Mouse (Mus musculus) intestine, embryonic 16.5 days (tissue): ENCODE measurements at regions not wholly inside any gene's neighbourhood (a gene's known extent, or its start where the extent isn't known, plus 50 kb on each side); places are given as distances from the start of the nearest gene placed in this dataset.
A peak's percentile ranks its signal among the peaks of the same experiment; 100 is the strongest.

Experiments used
- ATAC-seq: fragments of 200-750 bp; cut with Nextera tagmentation; 2 replicates; pipeline ENCODE4 v1.8.0; 2017; ENCODE audit warnings: moderate TSS enrichment, moderate library complexity
- H3K27ac ChIP-seq: fragments of 300-500 bp; sonication (generic); 2 replicates; pipeline ENCODE4 v1.5.1; 2014; ENCODE audit warnings: mild to moderate bottlenecking, low read length
- H3K27me3 ChIP-seq: fragments of 300-500 bp; sonication (generic); replicated peaks from 2 replicates; pipeline ENCODE4 v1.6.1; 2014; ENCODE audit warnings: low read length, control low read depth, mixed read lengths; ENCODE audit not compliant: control insufficient read depth, insufficient read depth
- H3K36me3 ChIP-seq: fragments of 300-500 bp; sonication (generic); 2 replicates; pipeline ENCODE4 v1.6.1; 2014; ENCODE audit warnings: low read length, control low read depth; ENCODE audit not compliant: control insufficient read depth, insufficient read depth
- H3K4me1 ChIP-seq: fragments of 300-500 bp; sonication (generic); 2 replicates; pipeline ENCODE4 v1.6.1; 2014; ENCODE audit warnings: low read length, control low read depth, mixed read lengths; ENCODE audit not compliant: control insufficient read depth, insufficient read depth
- H3K4me2 ChIP-seq: fragments of 300-500 bp; sonication (generic); 2 replicates; pipeline ENCODE4 v1.6.1; 2014; ENCODE audit warnings: low read depth, low read length, control low read depth
- H3K4me3 ChIP-seq: fragments of 300-500 bp; sonication (generic); 2 replicates; pipeline ENCODE4 v1.5.1; 2014; ENCODE audit warnings: mild to moderate bottlenecking, low read length
- H3K9ac ChIP-seq: fragments of 300-500 bp; sonication (generic); 2 replicates; pipeline ENCODE4 v1.6.1; 2014; ENCODE audit warnings: low read depth, low read length
- H3K9me3 ChIP-seq: fragments of 300-500 bp; sonication (generic); 2 replicates; pipeline ENCODE4 v1.6.1; 2016; ENCODE audit warnings: low read length, control low read depth; ENCODE audit not compliant: control insufficient read depth
- WGBS: fragments of 180-500 bp; shearing (Covaris S2); extraction: QIAGEN DNeasy Blood & Tissue Kit; methylation state at CpG from one replicate; pipeline ENCODE4 v1.1.7; 2014; 5-methylcytosine and 5-hydroxymethylcytosine counted together

- Histone ChIP-seq H3K4me2 (no peak overlapping the region), H3K27ac (no peak overlapping the region), H3K36me3 (no peaks in the 10 kb centered on the region), H3K27me3 (no peaks in the 10 kb centered on the region), H3K4me1 (no peaks in the 10 kb centered on the region), H3K9ac (no peak overlapping the region), H3K4me3 (no peak overlapping the region), H3K9me3 (no peaks in the 10 kb centered on the region)
- ATAC-seq = no peak
- 80% methylated on average over 4 of the region's 4 CpGs for WGBS
These were observed 1227.5 kb upstream of the A1bg start for GRCm38 (mm10) chr15:62150296-62150695.

GRCm38 (mm10) chr15:62148680-62149237 lies 1225.9 kb upstream of the A1bg start:
- H3K9me3 ChIP-seq = no peaks in the 10 kb centered on the region
- ATAC-seq = no peak
- no peaks in the 10 kb centered on the region for H3K4me1 ChIP-seq
- WGBS = 79% methylated on average over 10 of the region's 10 CpGs
- H3K4me3 ChIP-seq = no peak overlapping the region
- H3K27ac ChIP-seq = no peak overlapping the region
- H3K4me2 ChIP-seq = no peak overlapping the region
- no peaks in the 10 kb centered on the region for H3K27me3 ChIP-seq
- H3K9ac ChIP-seq = no peak overlapping the region
- no peaks in the 10 kb centered on the region for H3K36me3 ChIP-seq

GRCm38 (mm10) chr15:62147343-62147953 lies 1224.6 kb upstream of the A1bg start:
- Histone ChIP-seq H3K27me3 (no peaks in the 10 kb centered on the region), H3K9ac (no peak overlapping the region), H3K4me1 (no peaks in the 10 kb centered on the region), H3K36me3 (no peaks in the 10 kb centered on the region), H3K27ac (no peak overlapping the region), H3K9me3 (no peaks in the 10 kb centered on the region), H3K4me3 (no peak overlapping the region), H3K4me2 (no peak overlapping the region)
- ATAC-seq = no peak
- WGBS = 44% methylated on average over 5 of the region's 5 CpGs

- no peaks in the 10 kb centered on the region for H3K4me1 ChIP-seq
- H3K36me3 ChIP-seq = no peaks in the 10 kb centered on the region
- 86% methylated on average over 4 of the region's 4 CpGs for WGBS
- H3K9ac ChIP-seq = no peak overlapping the region
- no peak for ATAC-seq
- H3K4me3 ChIP-seq = no peak overlapping the region
- no peak overlapping the region for H3K27ac ChIP-seq
- H3K9me3 ChIP-seq = no peaks in the 10 kb centered on the region
- H3K27me3 ChIP-seq = no peaks in the 10 kb centered on the region
- no peak overlapping the region for H3K4me2 ChIP-seq
These were observed 1223.0 kb upstream of the A1bg start for GRCm38 (mm10) chr15:62145643-62146285.

GRCm38 (mm10) chr15:62144776-62145564 lies 1222.2 kb upstream of the A1bg start:
- 91% methylated on average over 10 of the region's 10 CpGs for WGBS
- Histone ChIP-seq H3K4me3 (no peak overlapping the region), H3K4me1 (no peaks in the 10 kb centered on the region), H3K9ac (no peak overlapping the region), H3K4me2 (no peak overlapping the region), H3K36me3 (no peaks in the 10 kb centered on the region), H3K27me3 (no peaks in the 10 kb centered on the region), H3K9me3 (no peaks in the 10 kb centered on the region), H3K27ac (no peak overlapping the region)
- no peak for ATAC-seq

- H3K27me3 ChIP-seq = no peaks in the 10 kb centered on the region
- WGBS = 71% methylated on average over 4 of the region's 4 CpGs
- ATAC-seq = no peak
- H3K4me3 ChIP-seq = no peak overlapping the region
- H3K4me1 ChIP-seq = peaks cover 10% of the 10 kb centered on the region
- no peak overlapping the region for H3K27ac ChIP-seq
- H3K36me3 ChIP-seq = no peaks in the 10 kb centered on the region
- H3K9me3 ChIP-seq = no peaks in the 10 kb centered on the region
- no peak overlapping the region for H3K4me2 ChIP-seq
- no peak overlapping the region for H3K9ac ChIP-seq
These were observed 1217.0 kb upstream of the A1bg start for GRCm38 (mm10) chr15:62139859-62140258.

- Histone ChIP-seq H3K4me2 (no peak overlapping the region), H3K4me1 (peaks cover 10% of the 10 kb centered on the region), H3K9me3 (no peaks in the 10 kb centered on the region), H3K36me3 (no peaks in the 10 kb centered on the region), H3K27me3 (no peaks in the 10 kb centered on the region), H3K27ac (no peak overlapping the region), H3K4me3 (no peak overlapping the region), H3K9ac (no peak overlapping the region)
- WGBS = 58% methylated on average over 5 of the region's 5 CpGs
- no peak for ATAC-seq
These were observed 1216.4 kb upstream of the A1bg start for GRCm38 (mm10) chr15:62139192-62139591.

GRCm38 (mm10) chr15:62138701-62139100 lies 1215.9 kb upstream of the A1bg start:
- H3K9ac ChIP-seq = no peak overlapping the region
- H3K9me3 ChIP-seq = no peaks in the 10 kb centered on the region
- H3K27me3 ChIP-seq = no peaks in the 10 kb centered on the region
- no peak overlapping the region for H3K27ac ChIP-seq
- H3K4me2 ChIP-seq = no peak overlapping the region
- WGBS = 85% methylated on average over 6 of the region's 6 CpGs
- no peaks in the 10 kb centered on the region for H3K36me3 ChIP-seq
- no peak for ATAC-seq
- H3K4me1 ChIP-seq = peaks cover 10% of the 10 kb centered on the region
- H3K4me3 ChIP-seq = no peak overlapping the region

- H3K4me1 ChIP-seq = peaks cover 14% of the 10 kb centered on the region
- H3K27me3 ChIP-seq = no peaks in the 10 kb centered on the region
- H3K27ac ChIP-seq = no peak overlapping the region
- H3K4me3 ChIP-seq = no peak overlapping the region
- 37% methylated on average over 14 of the region's 14 CpGs for WGBS
- ATAC-seq = 0 out of 2 replicates have a peak, but pooled peaks have one; percentile 36
- H3K36me3 ChIP-seq = no peaks in the 10 kb centered on the region
- no peak overlapping the region for H3K9ac ChIP-seq
- no peak overlapping the region for H3K4me2 ChIP-seq
- H3K9me3 ChIP-seq = no peaks in the 10 kb centered on the region
These were observed 1214.3 kb upstream of the A1bg start for GRCm38 (mm10) chr15:62136932-62137594.
